Mouse (Mus musculus): ENCODE results near the gene Iqsec1.

The Iqsec1 gene

GRCm38 (mm10) chr6:90953349-90953748 is 35.1 kb downstream of the Iqsec1 start:
- no peak for DNase-seq (ENCODE audit: low spot score)

DNA sequence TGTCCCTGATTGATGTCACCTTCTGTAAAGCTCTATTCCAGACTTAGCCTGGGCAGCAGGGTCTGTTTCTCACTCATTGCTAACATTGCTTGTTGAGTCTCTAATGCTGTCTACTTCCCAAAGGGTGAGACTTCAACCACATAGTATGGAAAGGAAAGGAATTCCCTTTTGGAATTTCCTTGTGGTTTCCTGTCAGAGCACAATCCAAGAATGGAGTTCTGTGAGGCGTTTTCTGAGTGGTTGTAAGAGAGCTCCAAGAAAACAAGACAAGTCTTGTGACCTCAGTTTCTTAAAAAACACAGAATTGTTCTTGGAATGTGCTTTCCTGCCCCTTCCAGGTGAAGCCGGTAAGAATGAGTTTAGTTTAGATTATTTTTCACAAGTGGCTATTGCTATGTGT is 37.5 kb downstream of the Iqsec1 start:
- no peak for DNase-seq (ENCODE audit: low spot score)

DNA sequence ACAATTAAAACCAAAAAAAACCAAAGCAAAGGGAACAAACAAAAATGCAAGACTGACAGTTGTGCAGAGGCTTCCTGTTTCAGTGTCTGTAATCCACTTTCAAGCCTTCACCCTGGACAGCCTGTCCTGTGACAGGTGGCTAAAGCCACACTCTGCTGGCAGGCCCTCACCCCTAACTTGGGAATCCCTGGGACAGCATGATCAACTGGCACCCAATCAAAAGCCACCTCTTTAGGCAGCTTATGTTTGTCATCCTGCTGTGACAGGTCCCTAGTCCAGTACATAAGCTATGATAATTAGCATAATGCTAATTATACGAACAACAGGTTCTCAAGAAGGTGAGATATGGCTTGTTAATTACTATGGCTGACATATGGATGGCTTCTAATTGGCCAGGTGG is 40.4 kb downstream of the Iqsec1 start:
- DNase-seq (ENCODE audit: low spot score) = no peak

- no peak for DNase-seq (ENCODE audit: low spot score)
Measured at GRCm38 (mm10) chr6:90945560-90946230, 42.8 kb downstream of the Iqsec1 start.

GRCm38 (mm10) chr6:90941257-90941656 is 47.2 kb downstream of the Iqsec1 start:
- DNase-seq (ENCODE audit: low spot score) = no peak

DNA sequence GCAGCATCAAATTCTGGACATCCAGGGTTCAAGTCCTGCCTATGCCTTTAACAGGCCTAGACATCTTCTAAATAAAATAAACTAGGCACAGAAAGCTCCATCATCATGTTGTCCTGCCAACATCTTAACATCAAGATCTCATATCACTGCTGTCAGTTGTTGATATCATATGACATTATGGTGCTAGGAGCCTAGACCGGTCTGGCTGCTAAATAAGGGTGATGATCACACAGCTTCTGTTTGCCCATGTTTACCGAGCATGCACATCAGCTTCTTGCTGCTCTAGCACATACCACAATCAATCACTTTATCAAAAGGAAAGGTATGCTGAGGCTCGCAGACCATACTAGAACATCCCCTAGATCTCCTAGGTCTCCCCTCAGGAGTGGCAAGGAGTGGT is 54.8 kb downstream of the Iqsec1 start:
- no peak for DNase-seq (ENCODE audit: low spot score)

DNA sequence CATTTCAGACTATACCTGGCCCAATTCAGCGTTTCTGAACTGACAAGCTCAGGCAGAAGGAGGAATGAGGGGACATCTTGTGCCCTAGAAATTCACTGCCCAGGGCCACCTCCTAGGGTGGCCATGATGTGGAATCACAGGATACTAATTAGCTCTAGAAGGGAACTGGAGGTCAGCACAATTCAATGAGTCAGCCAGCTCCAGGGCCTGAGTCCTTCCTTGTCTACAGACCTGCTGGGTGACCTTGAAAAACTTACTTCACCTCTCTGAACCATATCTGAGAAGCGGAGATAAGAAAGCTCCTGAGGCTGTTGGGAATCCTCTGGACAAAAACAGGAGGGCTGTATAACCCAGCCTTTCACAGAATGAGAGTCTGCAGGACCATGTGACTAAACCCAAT is 59.7 kb downstream of the Iqsec1 start:
- no peak for DNase-seq (ENCODE audit: low spot score)

- peak; percentile 24 for DNase-seq (ENCODE audit: low spot score)
Measured at GRCm38 (mm10) chr6:90925472-90925871, 63.0 kb downstream of the Iqsec1 start.

- DNase-seq (ENCODE audit: low spot score) = no peak
Measured at GRCm38 (mm10) chr6:90924796-90925195, 63.7 kb downstream of the Iqsec1 start.

DNA sequence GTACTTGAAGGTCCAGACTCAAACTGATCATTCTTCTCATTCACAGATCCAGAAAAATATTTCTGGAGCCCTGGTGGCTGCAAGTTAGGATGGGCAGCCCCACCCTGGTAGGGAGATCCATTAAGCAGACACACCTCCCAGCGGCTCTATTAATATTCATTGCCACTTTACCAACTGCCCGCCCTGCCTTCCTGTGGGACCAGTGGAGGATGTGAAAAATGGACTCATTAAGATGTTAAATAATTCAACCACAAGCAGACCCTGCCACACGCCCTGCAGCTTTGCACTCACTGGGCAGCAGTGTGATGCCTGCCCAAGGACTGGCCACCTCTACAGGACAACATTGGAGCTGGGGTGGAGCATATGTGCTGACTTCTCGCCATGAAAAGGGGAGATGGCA is 64.1 kb downstream of the Iqsec1 start:
- DNase-seq (ENCODE audit: low spot score) = no peak

DNA sequence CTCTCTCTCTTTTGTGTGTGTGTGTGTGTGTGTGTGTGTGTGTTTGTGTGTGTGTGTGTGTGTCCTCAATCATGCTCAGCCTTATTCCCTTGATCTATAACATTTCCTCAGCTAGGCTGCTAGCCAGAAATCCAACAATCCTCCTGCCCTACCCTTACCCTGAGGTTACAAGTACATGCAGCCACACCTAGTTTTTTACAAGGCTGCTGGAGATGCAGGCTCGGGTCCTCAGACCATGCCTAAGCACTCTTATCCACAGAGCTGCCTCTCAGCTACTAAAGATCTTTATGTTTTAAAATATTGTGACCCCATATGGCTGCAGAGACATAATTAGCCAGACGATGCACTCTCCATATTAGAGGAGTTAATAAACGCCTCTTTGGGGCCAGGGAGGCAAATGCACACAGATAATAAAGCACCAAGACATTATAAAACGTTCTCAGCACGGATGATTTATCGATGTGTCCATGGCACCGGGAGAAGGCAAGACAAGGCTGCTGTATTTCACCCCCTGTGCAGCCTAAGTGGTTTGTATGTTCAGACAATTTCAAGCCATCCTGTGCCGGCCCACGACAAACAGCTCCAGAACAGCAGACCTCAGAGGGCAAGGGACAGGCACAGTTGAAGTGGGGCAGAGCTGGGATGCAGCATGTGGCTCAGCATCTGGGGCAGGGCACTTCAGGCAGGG is 67.1 kb downstream of the Iqsec1 start:
- no peak for DNase-seq (ENCODE audit: low spot score)

DNA sequence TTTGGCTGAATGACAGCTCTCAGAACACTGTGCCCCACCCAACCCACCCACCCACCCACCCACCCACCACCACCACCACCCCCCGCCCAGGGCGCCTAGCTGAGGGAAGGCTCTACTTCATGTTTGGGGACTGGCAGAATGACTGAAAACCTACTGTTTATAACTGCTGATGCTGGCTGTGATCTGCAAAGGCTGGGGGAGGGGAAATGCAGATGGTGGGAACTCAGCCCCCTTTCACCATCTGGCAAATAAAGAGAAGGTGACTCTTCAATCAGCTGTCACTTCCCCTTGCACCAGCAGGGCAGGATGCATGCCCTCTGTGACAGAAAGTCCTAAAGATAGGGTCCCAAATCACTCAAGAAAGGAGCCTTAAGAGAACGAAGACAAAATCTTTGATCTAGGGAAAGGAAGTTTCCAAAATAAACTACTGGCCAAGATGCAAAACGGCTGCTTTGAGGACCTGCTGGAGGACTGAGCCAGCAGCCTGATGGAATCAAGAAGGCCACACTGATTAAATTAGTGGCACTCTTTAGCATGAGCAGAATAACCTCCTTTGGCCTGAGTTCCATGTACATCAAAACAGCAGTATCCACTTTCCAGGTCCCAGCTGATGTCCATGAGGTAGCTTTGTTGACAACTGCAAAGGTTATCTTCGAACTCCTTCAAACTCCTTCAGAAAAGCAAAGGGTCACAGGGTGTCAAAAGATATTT is 67.8 kb downstream of the Iqsec1 start:
- DNase-seq (ENCODE audit: low spot score) = no peak

DNA sequence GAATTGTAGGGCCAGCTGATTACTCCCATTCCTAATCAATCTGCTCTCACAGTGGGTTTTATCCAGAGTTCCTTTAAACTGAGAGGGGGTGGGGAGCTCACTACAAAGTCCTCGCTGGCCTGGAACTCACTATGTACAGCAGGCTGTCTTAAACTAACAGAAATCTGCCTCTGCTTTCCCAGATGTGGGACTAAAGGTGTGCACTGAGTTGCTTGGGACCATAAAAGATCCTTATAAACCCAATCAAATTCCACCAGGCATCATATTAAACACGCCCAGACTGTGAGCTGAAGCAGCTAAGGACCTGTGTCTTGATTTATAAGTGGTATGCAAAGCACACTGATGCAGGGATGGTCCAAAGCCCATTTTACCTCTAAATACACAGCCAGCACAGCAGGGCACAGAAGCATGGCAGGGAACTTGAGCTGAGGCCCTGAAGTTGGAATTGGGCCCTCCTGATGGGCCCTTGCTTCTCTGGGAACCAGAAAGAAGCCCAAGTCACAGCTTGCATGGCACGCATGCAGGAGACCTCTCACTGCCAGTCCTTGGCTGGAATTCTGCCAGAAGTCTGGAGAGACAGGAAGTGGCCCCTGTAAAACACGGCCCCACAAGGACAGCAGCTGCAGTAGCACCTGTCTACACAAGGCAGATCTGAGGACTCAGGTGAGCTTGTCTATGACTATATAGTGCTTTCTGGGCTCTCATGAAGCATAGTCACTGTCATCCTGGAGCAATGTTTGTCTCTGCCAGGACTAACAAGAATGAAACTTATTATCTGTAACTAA is 68.7 kb downstream of the Iqsec1 start:
- DNase-seq (ENCODE audit: low spot score) = no peak

DNA sequence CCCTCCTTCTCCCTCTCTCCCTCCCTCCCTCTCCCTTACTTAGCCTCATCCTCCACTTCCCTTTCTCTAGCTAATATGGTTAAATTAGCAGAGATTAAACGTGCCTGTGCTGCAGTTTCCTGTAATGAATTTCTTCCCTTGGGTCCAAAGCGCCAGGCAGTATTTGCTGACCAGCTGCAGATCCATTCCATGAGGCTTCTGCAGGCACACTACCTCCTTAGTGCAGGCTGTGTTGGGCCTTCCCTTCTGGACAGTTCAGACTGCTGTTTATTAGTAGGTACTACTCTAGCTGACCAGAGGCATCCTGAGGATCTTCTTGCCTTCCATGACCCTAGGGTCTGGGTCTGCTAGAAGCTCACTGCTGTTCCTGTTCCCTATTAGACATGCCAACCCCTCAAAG is 72.9 kb downstream of the Iqsec1 start:
- DNase-seq (ENCODE audit: low spot score) = no peak

GRCm38 (mm10) chr6:90913771-90914170 is 74.7 kb downstream of the Iqsec1 start:
- no peak for DNase-seq (ENCODE audit: low spot score)

DNA sequence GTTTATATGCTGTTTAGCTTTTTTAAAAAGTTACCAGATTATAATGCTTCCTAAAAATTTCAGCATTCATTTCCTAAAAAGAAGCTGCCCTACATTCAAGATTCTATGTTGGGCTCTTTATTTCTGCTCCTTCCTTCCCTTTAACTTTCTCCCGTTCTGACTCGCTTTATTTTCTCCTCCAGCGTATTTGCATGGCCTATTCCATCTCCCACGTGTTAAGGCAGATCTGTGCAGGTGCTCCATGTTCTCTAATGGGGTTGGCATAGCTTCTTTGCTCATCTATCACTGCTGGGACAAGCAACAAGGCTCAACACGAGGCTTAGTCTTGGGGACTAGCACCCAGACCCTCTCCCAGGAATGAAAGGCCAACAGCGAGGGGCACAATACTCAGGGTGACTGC is 75.7 kb downstream of the Iqsec1 start:
- DNase-seq (ENCODE audit: low spot score) = no peak

GRCm38 (mm10) chr6:90904143-90904542 is 84.3 kb downstream of the Iqsec1 start:
- no peak for DNase-seq (ENCODE audit: low spot score)

GRCm38 (mm10) chr6:90900302-90900701 is 88.2 kb downstream of the Iqsec1 start:
- DNase-seq (ENCODE audit: low spot score) = no peak

DNA sequence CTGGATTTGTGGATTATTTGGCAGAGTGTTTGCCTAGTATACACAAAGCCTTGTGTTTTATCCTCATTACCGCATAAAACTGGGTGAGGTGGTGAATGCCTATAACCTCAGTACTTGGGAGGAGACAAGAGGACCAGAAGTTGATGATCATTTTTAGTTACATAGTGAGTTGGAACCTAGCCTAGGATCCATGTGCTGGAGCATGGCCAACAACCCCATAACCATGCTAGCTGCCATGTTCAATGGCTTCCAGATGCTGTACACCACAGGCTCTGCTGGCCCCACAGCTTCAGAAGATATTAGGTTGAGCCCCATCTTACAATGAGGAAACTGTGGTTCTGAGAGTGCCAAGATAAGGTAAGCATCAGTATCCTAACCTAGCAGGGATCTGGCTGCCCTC is 89.2 kb downstream of the Iqsec1 start:
- DNase-seq (ENCODE audit: low spot score) = no peak

- peak; percentile 28 for DNase-seq (ENCODE audit: low spot score)
Measured at GRCm38 (mm10) chr6:90898107-90898506, 90.4 kb downstream of the Iqsec1 start.

- no peak for DNase-seq (ENCODE audit: low spot score)
Measured at GRCm38 (mm10) chr6:90892401-90892800, 96.1 kb downstream of the Iqsec1 start.
